Mouse (Mus musculus) naive thymus-derived CD4-positive, alpha-beta T cell, adult 2 months (primary cell): Measurements from ENCODE around the gene Spty2d1.

ENCODE experiments used
- DNase-seq: peaks from one replicate; pipeline ENCODE4 v3.0.0-alpha.2; 2011; ENCODE audit warnings: low read depth

The Spty2d1 gene

GRCm38 (mm10) chr7:47022482-47022881 lies 14.3 kb upstream of the Spty2d1 start:
- peak; percentile 71 for DNase-seq

DNA sequence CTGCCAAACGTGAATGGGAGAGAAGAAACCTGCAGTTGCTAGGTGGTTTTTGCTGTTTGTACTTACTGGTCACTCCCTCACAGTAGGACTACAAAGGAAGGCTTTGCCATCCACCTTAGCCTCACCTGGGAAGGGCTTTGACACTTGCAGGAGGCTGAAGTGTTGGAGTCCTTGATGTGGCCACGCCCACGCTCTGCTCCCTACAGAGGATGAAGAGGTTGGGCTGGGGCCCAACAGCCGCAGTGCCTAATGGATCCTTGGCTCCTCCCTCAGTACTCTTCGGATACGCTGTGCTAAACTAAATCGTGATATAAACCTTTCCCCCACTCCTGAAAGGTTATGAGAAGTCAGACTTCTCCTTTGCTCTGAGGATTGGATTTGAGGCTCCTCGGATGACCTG lies 12.7 kb upstream of the Spty2d1 start:
- no peak for DNase-seq

- DNase-seq = no peak
These were observed 11.4 kb upstream of the Spty2d1 start for GRCm38 (mm10) chr7:47019641-47020040.

- DNase-seq = no peak
These were observed 8.9 kb upstream of the Spty2d1 start for GRCm38 (mm10) chr7:47017146-47017545.

- no peak for DNase-seq
These were observed 8.4 kb upstream of the Spty2d1 start for GRCm38 (mm10) chr7:47016602-47017001.

DNA sequence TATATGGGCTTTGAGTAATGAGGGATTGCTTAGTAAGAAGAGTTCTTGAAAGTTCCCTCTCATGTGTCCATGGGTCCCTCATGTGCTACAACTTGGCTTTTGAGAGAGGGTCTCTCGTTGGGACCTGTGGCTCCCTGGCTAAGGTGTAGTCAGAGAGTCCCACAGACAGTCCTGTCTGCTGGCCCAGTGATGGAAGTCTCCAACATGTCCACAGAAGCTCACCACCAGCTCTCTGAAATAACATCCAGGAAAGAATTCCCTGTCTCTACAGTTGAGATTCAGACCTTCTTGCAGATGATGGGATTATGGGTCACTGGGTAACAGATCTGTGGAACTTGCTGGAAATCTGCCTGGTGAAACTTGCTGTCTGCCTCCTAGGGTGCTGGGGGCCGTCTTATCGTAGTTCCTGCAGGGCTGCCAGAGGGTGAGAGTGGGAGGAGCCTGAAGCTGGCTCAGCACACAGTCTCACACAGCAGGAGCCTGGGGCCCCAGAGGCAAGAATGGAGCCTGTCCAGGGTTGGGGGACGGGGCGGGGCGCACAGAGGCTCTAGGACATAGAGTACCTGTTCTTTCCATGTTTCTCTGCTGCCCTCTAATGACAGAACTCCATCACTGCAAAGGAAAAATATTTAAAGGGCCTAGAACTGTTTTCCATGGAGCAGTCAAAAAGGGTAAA lies 7.3 kb upstream of the Spty2d1 start:
- peak; percentile 82 for DNase-seq

GRCm38 (mm10) chr7:47014564-47015389 lies 6.6 kb upstream of the Spty2d1 start:
- no peak for DNase-seq

DNA sequence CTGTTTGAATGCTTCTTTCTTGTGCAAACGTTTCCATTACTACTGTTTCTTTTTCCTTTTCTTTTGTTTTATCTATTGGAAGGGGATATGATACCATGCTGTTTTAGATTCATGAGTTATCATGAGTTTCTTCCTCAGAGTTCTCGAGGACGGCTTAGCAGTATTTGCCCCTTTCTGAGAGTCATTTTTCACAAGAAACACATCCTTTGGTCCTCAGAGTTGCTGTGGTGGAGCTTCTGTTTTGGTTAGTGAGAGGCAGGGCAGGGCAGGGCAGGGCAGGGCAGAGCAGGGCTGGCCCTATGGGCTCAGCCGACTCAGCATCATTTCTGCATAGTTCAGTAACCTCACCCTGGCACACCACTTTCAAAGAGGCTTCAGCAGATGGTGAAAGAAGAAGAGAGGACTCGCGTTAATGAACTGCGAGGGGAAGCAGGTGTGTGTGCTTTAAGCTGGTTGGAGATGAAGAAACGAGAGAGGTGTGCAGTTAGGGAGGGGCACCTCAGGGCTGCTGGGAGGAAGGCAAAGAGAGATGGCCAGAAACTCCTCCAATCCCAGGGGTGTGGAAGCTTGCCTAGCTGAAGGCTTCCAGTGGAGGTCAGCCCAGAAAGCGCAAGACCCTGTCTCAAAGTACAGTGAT lies 5.0 kb upstream of the Spty2d1 start:
- DNase-seq = peak; percentile 34

GRCm38 (mm10) chr7:47007818-47008167 lies 418 bp downstream of the Spty2d1 start:
- no peak for DNase-seq

DNA sequence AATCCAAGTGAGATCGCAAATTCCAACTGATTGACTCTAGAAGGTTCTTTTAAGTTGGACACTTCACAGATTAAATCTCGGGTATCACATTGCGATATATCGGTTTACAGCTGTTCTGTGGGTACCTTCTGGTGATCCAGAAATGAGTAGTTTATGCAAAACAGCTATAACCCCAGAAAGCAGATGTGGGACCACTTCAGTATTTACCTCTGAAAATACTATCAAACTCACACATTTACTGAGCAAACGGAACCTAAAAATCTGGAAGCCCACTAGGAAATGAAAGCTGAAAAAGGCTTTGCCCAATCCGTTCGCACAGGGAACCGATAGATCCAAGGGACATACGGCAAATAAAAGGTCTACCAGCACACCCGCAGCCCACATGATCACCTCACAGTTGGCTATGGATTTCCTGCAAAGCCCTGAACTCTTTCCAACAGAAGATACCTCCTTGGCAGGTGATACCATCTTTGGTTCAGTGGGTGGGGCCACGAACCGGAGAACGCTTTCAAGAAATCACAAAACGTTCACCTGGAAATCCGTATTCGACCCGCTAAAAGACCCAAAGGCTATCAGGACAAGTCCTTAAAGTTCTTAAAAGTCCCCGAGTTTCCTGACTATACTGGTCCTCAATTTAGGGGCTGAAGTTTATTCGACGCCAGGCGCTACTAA lies 966 bp downstream of the Spty2d1 start:
- DNase-seq = peak; percentile 53

DNA sequence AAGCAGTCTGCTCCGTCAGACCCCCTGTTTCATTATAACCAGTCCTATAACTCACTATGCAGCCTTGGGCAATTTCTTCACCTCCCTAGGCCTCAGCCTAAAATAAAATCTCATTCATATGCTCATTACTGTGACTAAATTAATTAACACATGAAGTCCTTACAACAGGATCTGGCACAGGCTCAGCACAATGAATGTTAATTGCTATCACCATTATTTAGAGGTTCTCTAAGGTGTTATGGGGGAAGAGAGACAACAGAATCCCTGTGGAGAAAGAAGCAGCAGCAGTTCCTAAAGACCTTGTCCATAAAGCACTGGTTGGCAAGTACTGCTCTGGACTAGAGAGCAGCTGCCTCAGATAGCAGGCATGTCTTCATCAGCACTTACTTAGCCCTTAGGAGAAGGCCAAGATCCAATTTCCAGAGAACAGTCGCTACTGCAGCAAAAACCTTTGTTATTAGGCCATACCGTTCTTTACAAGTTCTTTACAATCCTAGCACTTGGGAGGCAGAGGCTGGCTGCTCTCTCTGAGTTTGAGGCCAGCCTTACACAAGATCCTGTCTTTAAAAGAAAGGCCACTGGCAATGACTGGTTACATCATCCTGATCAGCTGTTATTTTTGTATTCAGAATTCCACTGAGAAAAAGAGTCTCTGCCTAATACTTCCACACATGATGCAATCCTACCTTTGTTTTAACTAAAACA lies 4.6 kb downstream of the Spty2d1 start:
- no peak for DNase-seq

GRCm38 (mm10) chr7:47001900-47002275 lies 6.3 kb downstream of the Spty2d1 start:
- DNase-seq = no peak

GRCm38 (mm10) chr7:47001125-47001899 lies 6.9 kb downstream of the Spty2d1 start:
- DNase-seq = no peak

DNA sequence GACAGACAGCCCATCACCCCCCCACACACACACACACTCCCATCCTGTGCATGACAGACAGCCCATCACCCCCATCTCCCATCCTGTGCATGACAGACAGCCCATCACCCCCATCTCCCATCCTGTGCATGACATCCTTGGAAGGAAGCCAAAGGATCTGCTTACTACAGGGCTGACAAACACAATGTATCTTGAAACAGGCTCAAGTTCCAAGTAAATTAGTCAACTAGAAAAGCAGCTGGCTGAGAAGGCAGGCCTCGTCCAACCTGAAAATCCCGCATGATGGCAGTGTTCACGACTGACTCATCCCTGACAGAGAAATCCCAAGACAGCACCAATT lies 7.6 kb downstream of the Spty2d1 start:
- DNase-seq = no peak

DNA sequence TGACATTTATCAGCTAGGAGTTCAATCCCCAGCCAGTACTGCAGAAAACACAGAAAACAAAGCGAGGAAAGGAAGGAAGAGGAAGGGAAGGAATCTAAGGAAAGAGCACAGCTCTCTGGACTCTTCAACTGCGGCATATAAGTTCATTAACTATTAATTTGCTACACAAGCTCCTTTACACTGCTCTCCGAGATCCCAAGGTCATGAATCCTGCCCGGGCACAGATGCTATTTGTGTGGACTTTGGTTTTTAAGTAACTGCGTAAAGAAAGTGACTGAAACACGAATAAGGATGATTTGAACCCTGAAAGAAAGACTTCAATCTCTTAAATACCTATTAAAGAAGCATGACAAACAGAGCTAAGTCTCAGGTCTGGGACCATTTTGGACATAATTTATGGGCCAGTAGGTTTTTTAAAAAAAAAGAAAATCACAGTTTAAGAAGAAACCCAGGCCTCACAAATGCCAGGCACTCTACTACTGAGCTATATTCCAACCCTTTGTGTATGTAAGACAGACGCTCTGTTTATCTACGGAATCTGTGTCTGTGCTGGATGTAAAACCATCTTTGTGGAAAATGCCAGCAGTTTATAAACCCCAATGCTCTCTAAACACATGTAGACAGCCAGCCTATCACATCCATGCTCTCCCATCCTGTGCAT lies 8.1 kb downstream of the Spty2d1 start:
- DNase-seq = no peak

GRCm38 (mm10) chr7:46998942-46999341 lies 9.3 kb downstream of the Spty2d1 start:
- DNase-seq = no peak

GRCm38 (mm10) chr7:46997644-46998395 lies 10.4 kb downstream of the Spty2d1 start:
- DNase-seq = no peak

DNA sequence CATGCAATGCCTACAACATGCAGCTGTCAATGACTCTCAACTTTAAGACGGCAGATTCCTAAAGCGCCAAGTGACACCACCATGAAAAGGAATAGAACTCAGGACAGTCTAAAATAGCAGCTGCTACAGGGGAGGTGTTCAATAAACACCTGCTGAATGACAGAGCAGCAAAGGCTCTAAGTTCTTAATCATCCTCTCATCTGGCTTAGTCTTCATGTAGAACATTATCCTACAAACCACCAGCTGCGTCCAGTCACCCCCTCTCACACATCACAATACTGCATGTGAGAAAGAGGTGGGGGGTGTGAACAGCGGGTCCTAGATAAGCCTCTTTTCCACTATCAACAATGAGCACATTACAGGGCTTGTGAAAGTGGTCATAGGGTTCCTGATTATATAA lies 11.2 kb downstream of the Spty2d1 start:
- DNase-seq = no peak

- no peak for DNase-seq
These were observed 12.7 kb downstream of the Spty2d1 start for GRCm38 (mm10) chr7:46995558-46995957.

DNA sequence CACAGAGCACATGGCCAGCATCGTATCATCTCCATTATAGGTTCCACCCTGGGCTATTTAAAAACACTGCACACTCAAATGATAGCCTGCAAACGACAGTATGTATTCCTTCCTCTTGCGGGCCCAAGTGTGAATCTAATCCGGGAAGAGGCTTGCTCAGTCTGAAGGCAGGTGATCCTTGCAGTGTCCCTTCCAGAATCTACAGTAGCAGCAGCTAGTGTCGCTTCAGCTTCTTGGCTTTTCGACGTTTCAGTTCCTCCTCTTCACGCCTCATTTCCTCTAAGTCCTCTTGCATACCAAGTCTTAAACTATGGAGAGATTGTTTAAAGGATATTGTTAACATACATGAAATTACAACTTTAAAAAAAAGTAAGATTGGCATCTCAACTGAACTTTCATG lies 15.1 kb downstream of the Spty2d1 start:
- no peak for DNase-seq
